Mouse (Mus musculus) G1E (cell line): ENCODE measurements around the gene Psmc3.

ENCODE experiments used
- CTCF ChIP-seq: IDR thresholded peaks from 2 replicates; pipeline ENCODE4 v1.5.1; 2012; ENCODE audit warnings: low read depth, low read length, inconsistent platforms, mixed read lengths
- GATA1 ChIP-seq: IDR thresholded peaks from 2 replicates; pipeline ENCODE4 v1.6.1; 2012; ENCODE audit warnings: borderline replicate concordance, low read length, inconsistent platforms, mixed read lengths
- TAL1 ChIP-seq: conservative IDR thresholded peaks from 2 replicates; pipeline ENCODE4 v1.6.1; 2012; ENCODE audit warnings: low read depth, low read length, inconsistent platforms, mixed read lengths

GRCm38 (mm10) chr2:91064211-91064610, 10.4 kb downstream of the Psmc3 start:
- no peak for TF ChIP-seq CTCF
- no peak for TF ChIP-seq TAL1
- no peak for TF ChIP-seq GATA1
